Mouse (Mus musculus) embryonic facial prominence, embryonic 15.5 days (tissue): ENCODE measurements around the gene Olfr456. TPM values are rescaled to one million over a fixed set of nuclear protein-coding genes. Genes with fewer than 3 reads are reported as not detected.

ENCODE experiments used
- ATAC-seq: fragments of 200-750 bp; cut with Nextera tagmentation; 2 replicates; pipeline ENCODE4 v1.8.0; 2017; ENCODE audit warnings: low read depth, moderate TSS enrichment; ENCODE audit not compliant: insufficient number of reproducible peaks, low FRiP score, low TSS enrichment
- H3K27ac ChIP-seq: fragments of 300-500 bp; sonication (generic); replicated peaks from 2 replicates; pipeline ENCODE4 v1.5.1; 2015; ENCODE audit warnings: mild to moderate bottlenecking, inconsistent platforms
- H3K27me3 ChIP-seq: fragments of 300-500 bp; sonication (generic); 2 replicates; pipeline ENCODE4 v1.6.1; 2015; ENCODE audit warnings: inconsistent platforms
- H3K36me3 ChIP-seq: fragments of 300-500 bp; sonication (generic); 2 replicates; pipeline ENCODE4 v1.6.1; 2015; ENCODE audit warnings: mild to moderate bottlenecking, inconsistent platforms
- H3K4me1 ChIP-seq: fragments of 300-500 bp; sonication (generic); 2 replicates; pipeline ENCODE4 v1.6.1; 2015; ENCODE audit warnings: inconsistent platforms
- H3K4me2 ChIP-seq: fragments of 300-500 bp; sonication (generic); replicated peaks from 2 replicates; pipeline ENCODE4 v1.6.1; 2015; ENCODE audit warnings: mild to moderate bottlenecking, inconsistent platforms
- H3K4me3 ChIP-seq: fragments of 300-500 bp; sonication (generic); replicated peaks from 2 replicates; pipeline ENCODE4 v1.5.1; 2015; ENCODE audit warnings: mild to moderate bottlenecking, inconsistent platforms
- H3K9ac ChIP-seq: fragments of 300-500 bp; sonication (generic); 2 replicates; pipeline ENCODE4 v1.6.1; 2015; ENCODE audit warnings: inconsistent platforms
- H3K9me3 ChIP-seq: fragments of 300-500 bp; sonication (generic); replicated peaks from 2 replicates; pipeline ENCODE4 v1.6.1; 2016; ENCODE audit warnings: inconsistent platforms
- WGBS: fragments of 180-500 bp; shearing (Covaris S2); methylation state at CpG from one replicate; pipeline ENCODE4 v1.1.7; 2015; 5-methylcytosine and 5-hydroxymethylcytosine counted together
- polyA plus RNA-seq: library from polyadenylated mRNA; unstranded; fragments of >200 nt; fragmentation: Nextera tagmentation; extraction: Ambion mirVana; gene quantifications from 2 replicates; pipeline ENCODE4 v1.2.1, GENCODE M21; 2015

Gene Olfr456
- polyA plus RNA-seq, 1 experiment from 2014 or later = not detected

DNA sequence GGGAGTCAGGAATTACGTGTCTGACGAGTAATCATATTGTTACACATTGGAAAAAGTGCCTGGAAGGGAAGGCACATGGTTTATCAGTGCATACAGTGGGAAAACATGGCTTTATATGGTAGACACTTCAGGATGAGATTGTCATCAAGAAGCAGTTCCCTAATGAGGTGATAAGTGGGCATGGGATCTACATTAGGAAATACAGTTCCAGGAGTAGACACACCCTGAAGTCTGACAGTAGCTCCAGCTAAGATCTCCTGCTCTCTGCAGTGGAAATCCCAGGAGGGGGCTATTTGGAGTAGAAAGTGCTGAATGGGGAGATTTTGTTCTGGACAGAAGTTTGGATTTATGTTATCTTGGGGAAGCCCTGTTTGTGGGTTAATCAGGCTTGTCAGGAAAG is 45.6 kb downstream of the Olfr456 start:
- Histone ChIP-seq H3K4me2 (no peak overlapping the region), H3K9ac (no peak overlapping the region), H3K4me3 (no peak overlapping the region), H3K27ac (no peak overlapping the region), H3K27me3 (no peaks in the 10 kb centered on the region), H3K9me3 (no peaks in the 10 kb centered on the region), H3K36me3 (no peaks in the 10 kb centered on the region), H3K4me1 (no peaks in the 10 kb centered on the region)
- no peak for ATAC-seq
- 61% methylated on average over 2 of the region's 2 CpGs for WGBS

Other genes with a start within 250 kb of the Olfr456 start
- gene Gstk1, start 241.3 kb downstream of the Olfr456 start, polyA plus RNA-seq = 19.0 and 20.1 TPM in 2 replicates
- gene Tmem139, start 225.2 kb downstream of the Olfr456 start, polyA plus RNA-seq = 1.5 and 2.1 TPM in 2 replicates
- gene Casp2, start 222.2 kb downstream of the Olfr456 start, polyA plus RNA-seq = 45.8 and 46.5 TPM in 2 replicates
- 0.08 and 0.24 TPM in 2 replicates for gene Clcn1, start 200.5 kb downstream of the Olfr456 start, polyA plus RNA-seq
- 0.23 and 0.24 TPM in 2 replicates for gene Fam131b, start 162.6 kb downstream of the Olfr456 start, polyA plus RNA-seq
- gene Zyx, start 137.6 kb downstream of the Olfr456 start, polyA plus RNA-seq = 127 and 131 TPM in 2 replicates
- 19.5 and 21.6 TPM in 2 replicates for gene Epha1, start 113.9 kb downstream of the Olfr456 start, polyA plus RNA-seq
- not detected in 2 replicates for gene Tas2r143, start 87.0 kb downstream of the Olfr456 start, polyA plus RNA-seq
- not detected in 2 replicates for gene Tas2r135, start 81.8 kb downstream of the Olfr456 start, polyA plus RNA-seq
- not detected in 2 replicates for gene Tas2r126, start 52.7 kb downstream of the Olfr456 start, polyA plus RNA-seq
- gene Olfr458, start 22.0 kb downstream of the Olfr456 start, polyA plus RNA-seq = not detected in 2 replicates
- gene Olfr457, start 10.9 kb downstream of the Olfr456 start, polyA plus RNA-seq = 0.08 TPM in 1 of 2 replicates, not detected in the other
- 0.04 TPM in 1 of 2 replicates, not detected in the other for gene Olfr455, start 60.4 kb upstream of the Olfr456 start, polyA plus RNA-seq
- 0.05 TPM in 1 of 2 replicates, not detected in the other for gene Tcaf3, start 110.5 kb upstream of the Olfr456 start, polyA plus RNA-seq
- gene Tcaf2, start 158.0 kb upstream of the Olfr456 start, polyA plus RNA-seq = 6.3 and 6.4 TPM in 2 replicates
- 65.8 and 71.6 TPM in 2 replicates for gene Tcaf1, start 222.9 kb upstream of the Olfr456 start, polyA plus RNA-seq